Mouse (Mus musculus): Measurements from ENCODE around the gene Lcmt1. TPM values are rescaled to one million over a fixed set of nuclear protein-coding genes. Genes with fewer than 3 reads are reported as not detected.

Lcmt1 gene
- polyA plus RNA-seq, 1 experiment from 2014 or later, result 49.6 TPM

GRCm38 (mm10) chr7:123449676-123450075 lies 80.1 kb downstream of the Lcmt1 start:
- DNase-seq (ENCODE audit: low spot score), result no peak
- WGBS, result 60% methylated on average over 10 of the region's 10 CpGs
- H3K27me3 ChIP-seq (replicated peaks; ENCODE audit: low read depth, poor library complexity, severe bottlenecking), result no peaks in the 10 kb centered on the region

GRCm38 (mm10) chr7:123450515-123450914 lies 80.9 kb downstream of the Lcmt1 start:
- Histone ChIP-seq H3K4me3 (no peak overlapping the region), H3K36me3 (replicated peaks) (no peaks in the 10 kb centered on the region), H3K27ac (replicated peaks) (no peak overlapping the region), H3K9me3 (no peaks in the 10 kb centered on the region), H3K4me1 (no peaks in the 10 kb centered on the region), H3K27me3 (replicated peaks; ENCODE audit: low read depth, poor library complexity, severe bottlenecking) (no peaks in the 10 kb centered on the region)
- 86% methylated on average over 2 of the region's 2 CpGs for WGBS
- no peak for DNase-seq (ENCODE audit: low spot score)

More at GRCm38 (mm10) chr7:123449676-123450075, 80.1 kb downstream of the Lcmt1 start:
- Histone ChIP-seq H3K27ac (replicated peaks) (no peak overlapping the region), H3K4me1 (no peaks in the 10 kb centered on the region), H3K36me3 (replicated peaks) (no peaks in the 10 kb centered on the region), H3K9me3 (no peaks in the 10 kb centered on the region), H3K4me3 (no peak overlapping the region)

- H3K9me3 ChIP-seq, result no peaks in the 10 kb centered on the region
- H3K27ac ChIP-seq (replicated peaks), result no peak overlapping the region
- no peak overlapping the region for H3K4me3 ChIP-seq
- H3K36me3 ChIP-seq (replicated peaks), result no peaks in the 10 kb centered on the region
- 73% methylated on average over 6 of the region's 6 CpGs for WGBS
- no peaks in the 10 kb centered on the region for H3K27me3 ChIP-seq (replicated peaks; ENCODE audit: low read depth, poor library complexity, severe bottlenecking)
- no peaks in the 10 kb centered on the region for H3K4me1 ChIP-seq
- no peak for DNase-seq (ENCODE audit: low spot score)
Measured at GRCm38 (mm10) chr7:123452551-123452950, 83.0 kb downstream of the Lcmt1 start.

DNA sequence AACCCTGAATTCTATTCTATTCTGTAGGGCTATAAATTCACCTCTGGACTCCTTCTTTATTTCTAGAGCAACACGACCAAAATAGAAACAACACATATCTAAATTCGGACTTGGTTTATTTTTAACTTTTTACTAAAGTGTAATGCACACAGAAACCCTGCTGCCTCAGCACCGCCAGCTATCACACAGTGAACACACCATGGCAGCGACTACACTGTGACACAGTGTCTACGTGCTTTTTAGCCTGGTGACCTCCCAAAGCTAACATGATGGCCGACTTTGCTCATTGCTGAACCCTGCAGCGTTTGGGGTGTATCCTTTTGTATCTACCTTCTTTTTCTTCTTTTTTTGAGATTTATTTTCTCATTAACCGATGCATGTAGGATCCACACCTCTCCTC lies 83.5 kb downstream of the Lcmt1 start:
- Histone ChIP-seq H3K9me3 (no peaks in the 10 kb centered on the region), H3K4me1 (no peaks in the 10 kb centered on the region), H3K27me3 (replicated peaks; ENCODE audit: low read depth, poor library complexity, severe bottlenecking) (no peaks in the 10 kb centered on the region), H3K36me3 (replicated peaks) (no peaks in the 10 kb centered on the region), H3K27ac (replicated peaks) (no peak overlapping the region), H3K4me3 (no peak overlapping the region)
- WGBS, result 91% methylated on average over 8 of the region's 8 CpGs
- DNase-seq (ENCODE audit: low spot score), result no peak

DNA sequence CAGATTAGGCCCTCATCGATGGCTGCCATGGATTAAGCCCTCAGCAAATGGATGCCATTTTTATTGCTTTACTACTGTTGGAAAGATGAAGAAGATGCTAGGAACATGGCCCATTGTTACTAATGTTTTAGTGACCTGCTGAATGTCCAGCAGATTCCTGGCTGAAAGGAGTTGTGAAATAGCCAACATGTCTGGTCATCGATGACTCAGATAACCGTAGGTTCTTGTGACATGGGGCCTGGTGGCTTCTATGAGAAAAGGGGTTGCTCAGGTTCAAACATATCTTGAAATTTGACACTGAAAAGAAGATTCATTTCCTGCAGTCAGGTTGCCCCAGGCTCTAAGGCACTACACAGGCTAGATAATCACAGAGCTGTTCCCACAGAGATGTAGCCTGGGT lies 85.5 kb downstream of the Lcmt1 start:
- no peak overlapping the region for H3K4me3 ChIP-seq
- DNase-seq (ENCODE audit: low spot score), result no peak
- WGBS, result 90% methylated on average over 3 of the region's 3 CpGs

GRCm38 (mm10) chr7:123458309-123458708 lies 88.7 kb downstream of the Lcmt1 start:
- WGBS, result 87% methylated on average over 4 of the region's 4 CpGs
- Histone ChIP-seq H3K9me3 (no peaks in the 10 kb centered on the region), H3K27ac (replicated peaks) (no peak overlapping the region), H3K27me3 (replicated peaks; ENCODE audit: low read depth, poor library complexity, severe bottlenecking) (no peaks in the 10 kb centered on the region), H3K4me3 (no peak overlapping the region), H3K36me3 (replicated peaks) (no peaks in the 10 kb centered on the region), H3K4me1 (no peaks in the 10 kb centered on the region)
- DNase-seq (ENCODE audit: low spot score), result no peak

More for the DNA sequence above, 85.5 kb downstream of the Lcmt1 start:
- Histone ChIP-seq H3K27me3 (replicated peaks; ENCODE audit: low read depth, poor library complexity, severe bottlenecking) (no peaks in the 10 kb centered on the region), H3K36me3 (replicated peaks) (no peaks in the 10 kb centered on the region), H3K27ac (replicated peaks) (no peak overlapping the region), H3K4me1 (no peaks in the 10 kb centered on the region), H3K9me3 (no peaks in the 10 kb centered on the region)

GRCm38 (mm10) chr7:123459247-123459646 lies 89.7 kb downstream of the Lcmt1 start:
- Histone ChIP-seq H3K4me1 (no peaks in the 10 kb centered on the region), H3K36me3 (replicated peaks) (no peaks in the 10 kb centered on the region), H3K4me3 (no peak overlapping the region), H3K9me3 (no peaks in the 10 kb centered on the region), H3K27me3 (replicated peaks; ENCODE audit: low read depth, poor library complexity, severe bottlenecking) (no peaks in the 10 kb centered on the region), H3K27ac (replicated peaks) (no peak overlapping the region)
- 89% methylated on average over 4 of the region's 4 CpGs for WGBS
- DNase-seq (ENCODE audit: low spot score), result no peak

DNA sequence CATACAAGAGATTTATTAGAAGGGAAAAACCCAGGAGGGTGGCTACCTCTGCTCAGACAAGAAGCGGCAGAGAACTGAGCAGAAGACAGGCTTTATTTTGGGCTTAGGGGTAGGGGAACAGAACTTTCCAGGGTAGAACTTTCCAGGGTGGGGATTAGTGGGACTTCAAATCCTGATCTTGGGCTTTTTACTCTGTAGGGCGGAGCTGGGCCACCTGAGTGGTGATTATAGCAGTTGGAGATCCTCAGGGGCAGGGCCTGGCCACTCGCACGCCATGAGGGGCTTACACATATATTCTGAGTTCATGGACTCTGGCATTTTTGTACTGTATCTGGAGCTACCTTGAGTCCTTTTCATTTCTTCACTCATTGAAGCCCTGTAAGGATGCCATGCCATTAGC lies 91.7 kb downstream of the Lcmt1 start:
- no peaks in the 10 kb centered on the region for H3K9me3 ChIP-seq
- H3K4me1 ChIP-seq, result no peaks in the 10 kb centered on the region
- no peak for DNase-seq (ENCODE audit: low spot score)
- H3K36me3 ChIP-seq (replicated peaks), result no peaks in the 10 kb centered on the region
- H3K27me3 ChIP-seq (replicated peaks; ENCODE audit: low read depth, poor library complexity, severe bottlenecking), result no peaks in the 10 kb centered on the region
- H3K4me3 ChIP-seq, result no peak overlapping the region
- H3K27ac ChIP-seq (replicated peaks), result no peak overlapping the region
- WGBS, result 84% methylated on average over 4 of the region's 4 CpGs

DNA sequence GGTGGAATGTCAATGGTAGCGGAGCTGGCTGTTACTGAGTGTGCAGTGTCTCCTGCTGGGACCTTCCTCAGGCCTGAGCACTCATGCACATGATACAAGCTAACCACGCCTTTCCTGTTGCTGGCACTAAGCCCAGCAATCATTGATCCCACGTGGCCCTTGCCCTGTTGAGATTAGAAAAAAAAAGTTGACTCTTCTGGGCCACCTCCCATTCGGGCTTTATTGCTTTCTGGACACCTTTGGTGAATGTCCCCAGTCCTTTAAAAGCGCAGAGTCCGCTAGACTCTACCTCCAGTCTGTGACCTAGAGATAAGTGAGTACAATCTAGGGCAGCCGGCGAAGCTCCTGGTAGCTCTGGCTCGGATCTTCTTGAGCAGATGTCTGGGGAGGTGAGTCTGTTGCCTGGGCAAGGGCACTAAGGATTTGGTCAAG lies 92.5 kb downstream of the Lcmt1 start, which contains the start of gene Aqp8:
TSS of gene Aqp8 (plus strand) at position 222 of the 432 bp plus-strand sequence.
- Histone ChIP-seq H3K4me1 (no peaks in the 10 kb centered on the region), H3K4me3 (no peak within 1 kb of the TSS), H3K27ac (replicated peaks) (no peak within 1 kb of the TSS), H3K36me3 (replicated peaks) (no peaks in the 10 kb centered on the region), H3K27me3 (replicated peaks; ENCODE audit: low read depth, poor library complexity, severe bottlenecking) (no peaks in the 10 kb centered on the region), H3K9me3 (no peaks in the 10 kb centered on the region)
- WGBS, result 89% methylated on average over 9 of the region's 9 CpGs
- DNase-seq (ENCODE audit: low spot score), result no peak

GRCm38 (mm10) chr7:123463569-123463968 lies 94.0 kb downstream of the Lcmt1 start:
- 77% methylated on average over 4 of the region's 4 CpGs for WGBS

GRCm38 (mm10) chr7:123465692-123466387 lies 96.3 kb downstream of the Lcmt1 start:
- DNase-seq (ENCODE audit: low spot score), result peak; percentile 77
- H3K27me3 ChIP-seq (replicated peaks; ENCODE audit: low read depth, poor library complexity, severe bottlenecking), result no peaks in the 10 kb centered on the region
- no peaks in the 10 kb centered on the region for H3K4me1 ChIP-seq
- no peak overlapping the region for H3K27ac ChIP-seq (replicated peaks)
- H3K9me3 ChIP-seq, result no peaks in the 10 kb centered on the region
- H3K4me3 ChIP-seq, result no peak overlapping the region
- 41% methylated on average over 6 of the region's 6 CpGs for WGBS
- no peaks in the 10 kb centered on the region for H3K36me3 ChIP-seq (replicated peaks)

More at GRCm38 (mm10) chr7:123463569-123463968, 94.0 kb downstream of the Lcmt1 start:
- H3K4me1 ChIP-seq, result no peaks in the 10 kb centered on the region
- H3K27me3 ChIP-seq (replicated peaks; ENCODE audit: low read depth, poor library complexity, severe bottlenecking), result no peaks in the 10 kb centered on the region
- no peaks in the 10 kb centered on the region for H3K36me3 ChIP-seq (replicated peaks)
- H3K9me3 ChIP-seq, result no peaks in the 10 kb centered on the region
- DNase-seq (ENCODE audit: low spot score), result no peak
- no peak overlapping the region for H3K4me3 ChIP-seq
- no peak overlapping the region for H3K27ac ChIP-seq (replicated peaks)

DNA sequence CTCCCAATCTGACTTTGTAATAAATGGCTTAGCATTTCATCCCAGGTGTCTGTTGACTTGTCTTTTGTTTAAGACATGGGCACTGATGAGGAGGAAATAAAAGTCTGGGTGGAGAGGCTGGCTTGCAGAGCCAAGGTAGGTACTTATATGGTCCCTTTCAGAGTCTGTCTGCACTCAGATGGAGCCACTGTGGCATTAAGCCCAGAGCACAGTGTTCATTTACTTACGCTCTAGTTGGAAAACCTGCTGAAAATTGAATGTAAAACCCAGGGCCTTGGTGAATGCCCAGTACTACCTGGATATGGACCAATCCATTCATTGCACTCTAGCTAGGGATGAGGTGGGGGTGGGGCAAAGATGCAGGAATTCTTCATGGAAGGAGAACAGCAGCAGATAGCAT lies 98.4 kb downstream of the Lcmt1 start:
- Histone ChIP-seq H3K4me3 (no peak overlapping the region), H3K9me3 (no peaks in the 10 kb centered on the region), H3K36me3 (replicated peaks) (no peaks in the 10 kb centered on the region), H3K27ac (replicated peaks) (no peak overlapping the region), H3K27me3 (replicated peaks; ENCODE audit: low read depth, poor library complexity, severe bottlenecking) (no peaks in the 10 kb centered on the region), H3K4me1 (no peaks in the 10 kb centered on the region)
- no peak for DNase-seq (ENCODE audit: low spot score)
- WGBS, result 92% methylated on average over 1 of the region's 1 CpGs

Measured in embryonic facial prominence, embryonic 10.5 days (tissue).